Comparison of ENCODE assay signal across 11 mouse cellular contexts in the genomic region with DNA sequence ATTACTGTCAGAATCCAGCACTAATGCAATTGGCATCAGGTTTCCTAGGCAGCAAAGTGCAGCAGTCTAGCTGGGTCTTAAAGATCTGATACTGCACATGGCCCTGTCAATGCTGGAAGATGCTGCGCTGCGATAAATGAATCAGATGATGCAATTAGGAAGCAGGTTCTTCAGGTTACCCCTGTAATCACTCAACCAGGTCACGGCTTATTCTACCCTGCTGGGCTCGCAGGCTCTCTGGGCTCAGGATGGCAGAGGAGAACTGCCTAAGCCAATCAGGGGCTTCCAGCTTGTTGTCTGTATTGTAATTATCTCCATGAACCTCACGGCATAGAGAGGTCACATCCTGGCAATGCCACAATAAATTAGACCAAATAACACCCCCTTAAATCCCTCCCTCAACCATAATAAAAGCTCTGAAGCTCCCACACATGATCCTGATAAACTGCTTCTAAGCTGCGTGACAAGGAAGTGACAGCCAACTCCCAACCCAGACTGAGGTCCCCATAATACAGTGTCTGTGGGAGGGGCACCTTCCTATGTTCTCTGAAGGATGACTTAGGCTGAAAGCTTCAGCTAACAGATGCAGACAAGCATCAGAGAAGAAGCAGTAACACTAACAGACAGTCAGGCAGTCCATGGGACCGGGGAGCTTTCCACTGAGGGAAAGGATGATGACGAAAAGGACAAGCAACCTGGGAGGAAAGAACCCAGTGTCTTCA.
DNase-seq lines count a peak whose midpoint lies in the region; ATAC-seq and TF ChIP-seq lines count a peak whose summit lies in the region.
"Had no signal": no experiment of that assay in that cellular context is flagged by ENCODE, and none has a peak within 500 bp of the region (broad histone marks: within the 10 kb centered on the region; RNA-seq: fewer than 3 reads in every experiment).

No protein-coding gene starts in this region.

- no peaks in the 10 kb centered on the region for H3K27me3 ChIP-seq in hindbrain, embryonic 11.5 days (ENCODE audit: control insufficient read depth, insufficient read depth, low read length)
- no peaks in the 10 kb centered on the region for H3K27me3 ChIP-seq in hindbrain, embryonic 10.5 days (ENCODE audit: insufficient read depth, poor library complexity, severe bottlenecking)
- no peaks in the 10 kb centered on the region for H3K27me3 ChIP-seq in embryonic facial prominence, embryonic 11.5 days (ENCODE audit: control insufficient read depth, insufficient read depth, low read length)
- H3K27me3 ChIP-seq in hindbrain, embryonic 14.5 days (ENCODE audit: control insufficient read depth, insufficient read depth, low read length) = no peaks in the 10 kb centered on the region
- no peaks in the 10 kb centered on the region for H3K27me3 ChIP-seq in midbrain, postnatal 0 days (ENCODE audit: insufficient read depth, low read length)
- H3K27me3 ChIP-seq: liver, embryonic 15.5 days had no signal

- no peaks in the 10 kb centered on the region for H3K9me3 ChIP-seq in hindbrain, embryonic 11.5 days (ENCODE audit: control insufficient read depth, low read length)
- H3K9me3 ChIP-seq in hindbrain, embryonic 10.5 days = no peaks in the 10 kb centered on the region
- H3K9me3 ChIP-seq in embryonic facial prominence, embryonic 11.5 days (replicated peaks; ENCODE audit: control insufficient read depth, low read length) = no peaks in the 10 kb centered on the region
- no peaks in the 10 kb centered on the region for H3K9me3 ChIP-seq in hindbrain, embryonic 14.5 days (ENCODE audit: control insufficient read depth, low read length)
- H3K9me3 ChIP-seq in midbrain, postnatal 0 days (ENCODE audit: low read length) = no peaks in the 10 kb centered on the region
- H3K9me3 ChIP-seq: liver, embryonic 15.5 days had no signal

- no peak for DNase-seq in hindbrain, embryonic 11.5 days (ENCODE audit: low spot score)
- no peak for DNase-seq in hindbrain, embryonic 10.5 days (ENCODE audit: low spot score)
- DNase-seq in embryonic facial prominence, embryonic 11.5 days (ENCODE audit: low spot score) = peak; percentile 71
- DNase-seq in hindbrain, embryonic 14.5 days (ENCODE audit: low spot score) = no peak
- DNase-seq in midbrain, postnatal 0 days (ENCODE audit: low spot score) = peak; percentile 21
- DNase-seq in spleen, adult 18-20 months = no peak
- DNase-seq in lung, postnatal 25 days (ENCODE audit: low spot score) = no peak
- no peak for DNase-seq in adrenal gland, adult 2 months
- DNase-seq: cerebellum, postnatal 25 days; heart, postnatal 10 days had no signal

- H3K4me1 ChIP-seq in hindbrain, embryonic 11.5 days (replicated peaks; ENCODE audit: control insufficient read depth, insufficient read depth, low read length) = no peaks in the 10 kb centered on the region
- H3K4me1 ChIP-seq in hindbrain, embryonic 10.5 days (replicated peaks) = peaks cover 26% of the 10 kb centered on the region
- no peaks in the 10 kb centered on the region; the same call in none of the 2 replicates for H3K4me1 ChIP-seq in embryonic facial prominence, embryonic 11.5 days (ENCODE audit: control insufficient read depth, insufficient read depth, low read length)
- H3K4me1 ChIP-seq in hindbrain, embryonic 14.5 days (replicated peaks; ENCODE audit: control insufficient read depth, insufficient read depth, low read length) = peaks cover 10% of the 10 kb centered on the region; the same call in 1 of the 2 replicates
- no peaks in the 10 kb centered on the region for H3K4me1 ChIP-seq in midbrain, postnatal 0 days (ENCODE audit: insufficient read depth, low read length)
- H3K4me1 ChIP-seq: liver, embryonic 15.5 days had no signal

- no peak overlapping the region for H3K9ac ChIP-seq in hindbrain, embryonic 11.5 days (ENCODE audit: low read depth, low read length)
- H3K9ac ChIP-seq in embryonic facial prominence, embryonic 11.5 days (replicated peaks; ENCODE audit: low read length) = no peak overlapping the region
- no peak overlapping the region for H3K9ac ChIP-seq in hindbrain, embryonic 14.5 days
- H3K9ac ChIP-seq in midbrain, postnatal 0 days (replicated peaks; ENCODE audit: low read length, poor library complexity, severe bottlenecking) = no peak overlapping the region
- H3K9ac ChIP-seq: liver, embryonic 15.5 days had no signal

- peak; percentile 67 for ATAC-seq in hindbrain, embryonic 11.5 days (ENCODE audit: low FRiP score)
- ATAC-seq in embryonic facial prominence, embryonic 11.5 days (replicated peaks; ENCODE audit: insufficient number of reproducible peaks, low FRiP score, low TSS enrichment, low read depth) = peak; percentile 59
- ATAC-seq in hindbrain, embryonic 14.5 days (ENCODE audit: low FRiP score) = peak; percentile 37; the same call in 1 of the 2 replicates
- 0 out of 2 replicates have a peak, but pooled peaks have one; percentile 29 for ATAC-seq in midbrain, postnatal 0 days (ENCODE audit: low FRiP score)

- no peak overlapping the region for H3K4me2 ChIP-seq in hindbrain, embryonic 11.5 days (replicated peaks; ENCODE audit: low read depth, low read length)
- no peak overlapping the region for H3K4me2 ChIP-seq in embryonic facial prominence, embryonic 11.5 days (ENCODE audit: low read depth, low read length)
- H3K4me2 ChIP-seq in hindbrain, embryonic 14.5 days (replicated peaks) = 0 out of 2 replicates have a peak overlapping the region, but pooled peaks have one; percentile 6
- no peak overlapping the region for H3K4me2 ChIP-seq in midbrain, postnatal 0 days (ENCODE audit: low read depth, low read length, poor library complexity, severe bottlenecking)
- H3K4me2 ChIP-seq: liver, embryonic 15.5 days had no signal

- TF ChIP-seq CTCF in midbrain, postnatal 0 days (IDR thresholded peaks at IDR 0.05) = no peak

- H3K27ac ChIP-seq in hindbrain, embryonic 11.5 days (ENCODE audit: low read depth, low read length) = no peak overlapping the region
- H3K27ac ChIP-seq in hindbrain, embryonic 10.5 days = no peak overlapping the region
- H3K27ac ChIP-seq in embryonic facial prominence, embryonic 11.5 days (replicated peaks; ENCODE audit: low read depth, low read length) = peak overlapping the region; percentile 41; the same call in 1 of the 2 replicates
- H3K27ac ChIP-seq in hindbrain, embryonic 14.5 days = no peak overlapping the region
- no peak overlapping the region for H3K27ac ChIP-seq in midbrain, postnatal 0 days (ENCODE audit: low read depth, low read length)
- H3K27ac ChIP-seq: liver, embryonic 15.5 days had no signal

- WGBS in hindbrain, embryonic 11.5 days = 72% methylated on average over 8 of the region's 8 CpGs
- 74% methylated on average over 8 of the region's 8 CpGs for WGBS in hindbrain, embryonic 10.5 days
- WGBS in embryonic facial prominence, embryonic 11.5 days = 33% methylated on average over 8 of the region's 8 CpGs
- WGBS in hindbrain, embryonic 14.5 days = 47% methylated on average over 8 of the region's 8 CpGs
- WGBS in midbrain, postnatal 0 days = 44% methylated on average over 8 of the region's 8 CpGs

- H3K4me3 ChIP-seq in hindbrain, embryonic 11.5 days (ENCODE audit: low read depth, low read length) = no peak overlapping the region
- no peak overlapping the region for H3K4me3 ChIP-seq in hindbrain, embryonic 10.5 days
- H3K4me3 ChIP-seq in embryonic facial prominence, embryonic 11.5 days (ENCODE audit: low read depth, low read length) = no peak overlapping the region
- H3K4me3 ChIP-seq in hindbrain, embryonic 14.5 days (replicated peaks; ENCODE audit: low read length) = no peak overlapping the region
- H3K4me3 ChIP-seq in midbrain, postnatal 0 days (ENCODE audit: low read depth, low read length) = no peak overlapping the region
- H3K4me3 ChIP-seq: liver, embryonic 15.5 days had no signal

- no peaks in the 10 kb centered on the region for H3K36me3 ChIP-seq in hindbrain, embryonic 11.5 days (ENCODE audit: control insufficient read depth, insufficient read depth, low read length)
- no peaks in the 10 kb centered on the region for H3K36me3 ChIP-seq in hindbrain, embryonic 10.5 days
- no peaks in the 10 kb centered on the region for H3K36me3 ChIP-seq in embryonic facial prominence, embryonic 11.5 days (replicated peaks; ENCODE audit: control insufficient read depth, insufficient read depth, low read depth, low read length)
- H3K36me3 ChIP-seq in hindbrain, embryonic 14.5 days (replicated peaks; ENCODE audit: control insufficient read depth, insufficient read depth) = no peaks in the 10 kb centered on the region
- no peaks in the 10 kb centered on the region for H3K36me3 ChIP-seq in midbrain, postnatal 0 days (ENCODE audit: insufficient read depth, low read length)
- H3K36me3 ChIP-seq: liver, embryonic 15.5 days had no signal

Comparison
In these comparisons a context has a peak if more than half of its experiments do, and no peak if none do; other contexts are left out.
1. DNase-seq: peak in embryonic facial prominence, embryonic 11.5 days (single experiment) and midbrain, postnatal 0 days (single experiment); none in hindbrain, embryonic 11.5 days (single experiment), hindbrain, embryonic 10.5 days (single experiment), hindbrain, embryonic 14.5 days (single experiment), spleen, adult 18-20 months (0 of 2), lung, postnatal 25 days (single experiment) and adrenal gland, adult 2 months (single experiment).
2. Peak in every context shown above with its lines, with median percentiles within 50 percentile points of each other: ATAC-seq.